Mouse (Mus musculus) thymus, postnatal 25 days (tissue): ENCODE results near the gene Slc7a6os.

Experiments used
- DNase-seq: peaks from one replicate; pipeline ENCODE4 v3.0.0; 2022

Gene Slc7a6os

GRCm38 (mm10) chr8:106176891-106177290 is 33.8 kb downstream of the Slc7a6os start:
- DNase-seq = no peak

- DNase-seq = no peak
Measured at GRCm38 (mm10) chr8:106173566-106173965, 37.2 kb downstream of the Slc7a6os start.

GRCm38 (mm10) chr8:106169934-106170480 is 40.7 kb downstream of the Slc7a6os start:
- no peak for DNase-seq

GRCm38 (mm10) chr8:106169017-106169933 is 41.5 kb downstream of the Slc7a6os start:
- no peak for DNase-seq

- DNase-seq = peak; percentile 95
Measured at GRCm38 (mm10) chr8:106168356-106169016, 42.2 kb downstream of the Slc7a6os start, which contains the start of gene Slc7a6. Gene Slc7a6 (plus strand): TSS chr8:106168857.

GRCm38 (mm10) chr8:106165460-106165859 is 45.3 kb downstream of the Slc7a6os start:
- peak; percentile 78 for DNase-seq

- DNase-seq = no peak
Measured at GRCm38 (mm10) chr8:106163251-106163650, 47.5 kb downstream of the Slc7a6os start.

- no peak for DNase-seq
Measured at GRCm38 (mm10) chr8:106159876-106160275, 50.9 kb downstream of the Slc7a6os start.

GRCm38 (mm10) chr8:106158381-106158780 is 52.4 kb downstream of the Slc7a6os start:
- DNase-seq = no peak

- DNase-seq = no peak
Measured at GRCm38 (mm10) chr8:106157419-106157818, 53.3 kb downstream of the Slc7a6os start.

- no peak for DNase-seq
Measured at GRCm38 (mm10) chr8:106152876-106153275, 57.9 kb downstream of the Slc7a6os start.

- DNase-seq = no peak
Measured at GRCm38 (mm10) chr8:106151041-106151440, 59.7 kb downstream of the Slc7a6os start.
